Mouse (Mus musculus) forebrain, postnatal 0 days (tissue): ENCODE measurements around the gene Jund. TPM values are rescaled to one million over a fixed set of nuclear protein-coding genes. Genes with fewer than 3 reads are reported as not detected.

Experiments used
- ATAC-seq: fragments of 200-750 bp; cut with Nextera tagmentation; 2 replicates; pipeline ENCODE4 v1.8.0; 2017; ENCODE audit warnings: mild to moderate bottlenecking, moderate library complexity
- DNase-seq: peaks from one replicate; pipeline ENCODE4 v3.0.0-alpha.2; 2015
- H3K27ac ChIP-seq: fragments of 300-500 bp; sonication (generic); 2 replicates; pipeline ENCODE4 v1.5.1; 2014; ENCODE audit warnings: low read depth, mild to moderate bottlenecking, antibody characterized with exemption, low read length, moderate library complexity, mixed read lengths
- H3K27me3 ChIP-seq: fragments of 300-500 bp; sonication (generic); 2 replicates; pipeline ENCODE4 v1.6.1; 2014; ENCODE audit warnings: mild to moderate bottlenecking, low read length, mixed read lengths; ENCODE audit not compliant: insufficient read depth
- H3K36me3 ChIP-seq: fragments of 300-500 bp; sonication (generic); 2 replicates; pipeline ENCODE4 v1.6.1; 2014; ENCODE audit warnings: mild to moderate bottlenecking, moderate library complexity; ENCODE audit not compliant: insufficient read depth
- H3K4me1 ChIP-seq: fragments of 300-500 bp; sonication (generic); 2 replicates; pipeline ENCODE4 v1.6.1; 2014; ENCODE audit warnings: antibody characterized with exemption; ENCODE audit not compliant: insufficient read depth
- H3K4me2 ChIP-seq: fragments of 300-500 bp; sonication (generic); 2 replicates; pipeline ENCODE4 v1.6.1; 2014; ENCODE audit warnings: low read depth, mild to moderate bottlenecking, moderate library complexity
- H3K4me3 ChIP-seq: fragments of 300-500 bp; sonication (generic); 2 replicates; pipeline ENCODE4 v1.5.1; 2014; ENCODE audit warnings: low read depth, low read length, mixed read lengths
- H3K9ac ChIP-seq: fragments of 300-500 bp; sonication (generic); 2 replicates; pipeline ENCODE4 v1.6.1; 2014; ENCODE audit warnings: mild to moderate bottlenecking
- H3K9me3 ChIP-seq: fragments of 300-500 bp; sonication (generic); 2 replicates; pipeline ENCODE4 v1.6.1; 2016; ENCODE audit warnings: low read length
- CTCF ChIP-seq: sonication (generic); IDR thresholded peaks from 2 replicates; pipeline ENCODE4 v1.5.1; 2016; ENCODE audit warnings: antibody characterized with exemption, control low read depth, low read depth
- WGBS: fragments of 180-500 bp; shearing (Covaris S2); extraction: QIAGEN DNeasy Blood & Tissue Kit; methylation state at CpG from one replicate; pipeline ENCODE4 v1.1.7; 2014; 5-methylcytosine and 5-hydroxymethylcytosine counted together
- polyA plus RNA-seq: library from polyadenylated mRNA; unstranded; fragments of >200 nt; fragmentation: Nextera tagmentation; extraction: Ambion mirVana; gene quantifications from 2 replicates; pipeline ENCODE4 v1.2.1, GENCODE M21; 2015
- total RNA-seq: library from RNA; depleted of rRNA; stranded (reverse); fragments of >200 nt; gene quantifications from 2 replicates; pipeline ENCODE4 v1.2.3, GENCODE M21; 2014

The Jund gene
- total and polyA plus RNA-seq, 2 experiments from 2014 or later, result 114 to 392 TPM

DNA sequence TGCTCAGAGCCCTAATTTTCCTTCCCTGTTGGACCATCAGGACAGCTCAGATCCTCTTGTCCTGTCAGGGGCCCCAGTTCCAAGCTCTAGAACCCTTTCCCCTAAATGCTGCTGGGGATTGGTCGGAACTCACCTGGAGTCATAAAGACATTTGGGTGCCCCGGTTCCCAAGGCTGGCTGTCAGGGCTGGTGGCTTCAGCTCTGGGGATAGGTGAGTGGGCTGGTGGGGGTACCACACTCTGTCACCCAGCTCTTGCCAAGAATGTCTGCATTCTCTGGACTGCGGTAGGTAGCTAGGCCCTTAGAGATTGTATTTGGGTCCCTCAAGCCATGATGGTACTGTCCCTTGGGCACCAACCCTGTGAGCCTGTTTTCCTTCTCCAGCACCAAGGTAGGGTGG, 4.5 kb downstream of the Jund start, which contains the start of gene Iqcn:
Iqcn (plus strand) TSS at position 171 of the 400 bp plus-strand sequence.
- Histone ChIP-seq H3K4me3 (no peak within 1 kb of the TSS), H3K4me1 (peaks cover 13% of the 10 kb centered on the region), H3K9ac (0 out of 2 replicates have a peak within 1 kb of the TSS, but pooled peaks have one; percentile 6), H3K27me3 (no peaks in the 10 kb centered on the region), H3K4me2 (peak within 1 kb of the TSS; percentile 60; the same call in 1 of the 2 replicates), H3K9me3 (no peaks in the 10 kb centered on the region), H3K27ac (no peak within 1 kb of the TSS), H3K36me3 (peaks cover 10% of the 10 kb centered on the region; the same call in 1 of the 2 replicates)
- ATAC-seq, result no peak
- no peak for DNase-seq
- 93% methylated on average over 3 of the region's 3 CpGs for WGBS
- no peak for TF ChIP-seq CTCF

DNA sequence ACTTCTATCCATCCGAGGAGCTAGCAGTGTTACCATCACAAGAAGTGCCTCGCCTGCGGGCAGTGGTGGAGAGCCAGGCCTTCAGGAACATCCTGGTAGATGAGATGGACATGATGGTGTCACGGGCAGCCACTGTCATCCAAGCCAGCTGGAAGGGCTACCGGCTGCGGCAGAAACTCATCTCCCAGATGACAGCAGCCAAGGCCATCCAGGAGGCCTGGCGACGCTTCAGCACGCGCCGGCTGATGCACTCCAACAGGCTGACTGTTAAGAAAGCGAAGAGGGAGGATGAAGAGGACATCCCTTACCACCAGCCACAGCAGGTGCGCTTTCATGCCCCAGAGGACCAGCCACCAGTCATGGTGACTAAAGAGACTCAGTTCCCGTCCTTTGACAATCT, 9.5 kb downstream of the Jund start:
- ATAC-seq (no peak), DNase-seq (no peak)
- H3K4me2 ChIP-seq, result no peak overlapping the region
- no peaks in the 10 kb centered on the region for H3K4me1 ChIP-seq
- no peak overlapping the region for H3K27ac ChIP-seq
- H3K9ac ChIP-seq, result no peak overlapping the region
- H3K9me3 ChIP-seq, result no peaks in the 10 kb centered on the region
- peaks cover 10% of the 10 kb centered on the region for H3K36me3 ChIP-seq
- 93% methylated on average over 14 of the region's 14 CpGs for WGBS
- H3K27me3 ChIP-seq, result no peaks in the 10 kb centered on the region
- no peak for TF ChIP-seq CTCF
- H3K4me3 ChIP-seq, result no peak overlapping the region

DNA sequence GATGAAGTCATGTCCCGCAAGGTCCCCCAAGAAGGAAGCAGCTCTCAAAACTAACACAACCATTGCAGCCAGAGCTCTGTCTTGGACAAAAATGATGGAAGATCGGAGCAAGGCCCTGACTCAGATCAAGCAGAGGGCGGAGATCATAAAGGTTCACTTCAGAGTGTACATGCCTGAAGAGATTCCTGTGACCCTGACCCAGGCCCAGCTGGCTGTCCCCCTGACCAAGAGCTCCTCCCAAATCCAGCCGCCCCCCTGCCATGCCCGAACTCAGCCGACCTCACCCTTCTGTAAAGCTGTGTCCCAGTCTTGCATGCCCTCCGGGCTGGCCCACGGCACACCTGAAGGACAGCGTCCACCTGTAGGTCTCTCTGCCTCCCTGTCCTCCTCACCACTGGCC, 11.0 kb downstream of the Jund start:
- Histone ChIP-seq H3K4me2 (no peak overlapping the region), H3K4me1 (no peaks in the 10 kb centered on the region), H3K9me3 (no peaks in the 10 kb centered on the region), H3K36me3 (no peaks in the 10 kb centered on the region; the same call in 1 of the 2 replicates), H3K9ac (no peak overlapping the region), H3K27me3 (no peaks in the 10 kb centered on the region), H3K27ac (no peak overlapping the region), H3K4me3 (no peak overlapping the region)
- TF ChIP-seq CTCF, result no peak
- WGBS, result 91% methylated on average over 9 of the region's 9 CpGs
- no peak for DNase-seq
- no peak for ATAC-seq

DNA sequence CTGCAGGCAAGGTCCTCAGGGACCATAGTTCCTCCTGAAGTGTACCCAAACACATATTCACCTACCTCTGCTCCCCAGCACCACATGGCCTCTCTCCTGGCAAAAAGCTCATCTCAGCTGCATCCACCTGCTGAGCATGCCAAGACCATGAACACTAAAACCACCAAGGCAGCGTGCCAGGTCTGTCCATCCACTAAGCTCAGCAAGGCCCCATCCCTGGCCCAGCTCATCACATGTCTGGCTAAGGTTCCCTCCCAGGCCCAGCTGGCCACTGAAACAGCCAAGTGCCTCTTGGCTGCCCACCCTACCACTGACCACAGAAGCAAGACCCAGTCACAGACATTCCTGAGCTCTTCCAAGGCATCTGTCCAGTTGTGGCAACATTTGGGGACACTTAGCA, 11.5 kb downstream of the Jund start:
- no peak for ATAC-seq
- H3K27ac ChIP-seq, result no peak overlapping the region
- TF ChIP-seq CTCF, result no peak
- no peaks in the 10 kb centered on the region for H3K9me3 ChIP-seq
- no peaks in the 10 kb centered on the region; the same call in 1 of the 2 replicates for H3K36me3 ChIP-seq
- no peak for DNase-seq
- no peak overlapping the region for H3K9ac ChIP-seq
- H3K27me3 ChIP-seq, result no peaks in the 10 kb centered on the region
- no peak overlapping the region for H3K4me2 ChIP-seq
- H3K4me3 ChIP-seq, result no peak overlapping the region
- WGBS, result 95% methylated on average over 1 of the region's 1 CpGs
- H3K4me1 ChIP-seq, result no peaks in the 10 kb centered on the region

DNA sequence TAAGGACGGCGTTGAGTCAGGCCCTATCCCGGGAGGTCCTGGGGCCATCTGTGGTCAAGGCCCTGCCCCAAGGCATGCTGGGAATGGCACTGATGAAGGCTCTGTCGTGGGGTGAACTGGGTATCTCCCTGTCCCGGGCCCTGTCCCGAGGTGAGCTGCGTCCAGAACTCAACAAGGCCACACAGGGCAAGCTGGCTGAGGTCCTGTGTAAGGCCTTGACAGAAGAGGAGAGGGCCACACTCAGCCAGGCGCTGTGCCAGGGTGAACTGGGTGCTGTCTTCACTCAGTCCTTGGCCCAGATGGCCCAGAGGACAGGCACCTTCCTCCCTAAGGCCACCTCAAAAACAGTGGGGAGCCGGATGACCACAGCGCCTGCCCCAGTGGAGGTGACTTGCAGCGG, 12.3 kb downstream of the Jund start:
- H3K4me2 ChIP-seq, result no peak overlapping the region
- H3K9me3 ChIP-seq, result no peaks in the 10 kb centered on the region
- no peak for TF ChIP-seq CTCF
- DNase-seq (no peak), ATAC-seq (no peak)
- H3K36me3 ChIP-seq, result no peaks in the 10 kb centered on the region; the same call in 1 of the 2 replicates
- H3K27ac ChIP-seq, result no peak overlapping the region
- no peaks in the 10 kb centered on the region for H3K27me3 ChIP-seq
- WGBS, result 81% methylated on average over 11 of the region's 11 CpGs
- no peaks in the 10 kb centered on the region for H3K4me1 ChIP-seq
- H3K4me3 ChIP-seq, result no peak overlapping the region
- H3K9ac ChIP-seq, result no peak overlapping the region

DNA sequence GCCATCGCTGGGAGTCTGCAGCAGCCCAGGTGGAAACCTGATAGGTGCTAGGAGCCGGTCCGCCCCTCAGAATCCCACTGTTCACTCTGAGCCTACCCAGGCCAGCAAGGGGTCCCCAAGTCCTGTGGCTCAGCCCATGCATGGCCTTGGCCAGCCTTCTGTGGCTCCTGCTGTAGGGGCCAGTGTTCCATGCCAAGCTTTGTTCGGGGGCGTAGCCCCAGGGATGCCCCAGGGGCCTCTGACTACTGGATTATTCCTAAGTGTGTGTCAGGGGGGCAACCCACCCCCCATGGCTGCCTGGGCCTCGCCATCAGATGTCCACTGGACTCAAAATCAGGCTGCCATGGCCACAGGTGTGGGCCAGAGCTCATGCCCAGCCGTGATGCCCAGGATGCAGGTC, 15.2 kb downstream of the Jund start:
- DNase-seq, result no peak
- no peak for TF ChIP-seq CTCF
- Histone ChIP-seq H3K9ac (no peak overlapping the region), H3K27ac (no peak overlapping the region), H3K4me2 (no peak overlapping the region), H3K4me3 (no peak overlapping the region), H3K27me3 (no peaks in the 10 kb centered on the region), H3K36me3 (no peaks in the 10 kb centered on the region; the same call in 1 of the 2 replicates), H3K9me3 (no peaks in the 10 kb centered on the region), H3K4me1 (no peaks in the 10 kb centered on the region)
- no peak for ATAC-seq
- 88% methylated on average over 7 of the region's 7 CpGs for WGBS

DNA sequence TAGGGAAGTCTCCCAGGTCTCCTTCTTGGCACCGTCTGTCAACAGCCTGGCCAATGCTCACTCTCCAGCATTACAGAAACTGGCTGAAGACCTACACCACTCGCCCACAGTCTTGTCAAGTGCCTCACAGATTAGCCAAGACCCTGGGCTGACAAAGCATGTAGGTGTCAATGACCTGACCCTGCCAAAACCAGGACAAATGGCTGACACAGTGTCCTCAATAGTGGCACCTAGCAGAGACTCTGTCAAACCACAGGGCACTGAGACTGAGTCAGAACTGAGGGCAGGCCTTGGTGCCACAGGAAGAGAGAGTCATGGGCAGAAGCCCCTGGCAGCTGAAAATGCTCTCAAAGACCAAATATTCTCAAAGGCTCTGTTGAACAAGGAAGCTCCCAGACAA, 16.3 kb downstream of the Jund start:
- Histone ChIP-seq H3K27me3 (0 out of 2 replicates have a peak, but pooled peaks cover 4% of the 10 kb centered on the region), H3K27ac (no peak overlapping the region), H3K4me2 (no peak overlapping the region), H3K4me3 (no peak overlapping the region), H3K9me3 (no peaks in the 10 kb centered on the region), H3K4me1 (no peaks in the 10 kb centered on the region), H3K9ac (no peak overlapping the region), H3K36me3 (no peaks in the 10 kb centered on the region; the same call in 1 of the 2 replicates)
- 57% methylated on average over 2 of the region's 2 CpGs for WGBS
- DNase-seq, result no peak
- no peak for TF ChIP-seq CTCF
- ATAC-seq, result no peak
